Mouse (Mus musculus): ENCODE results near the gene Dlgap1.
A peak's percentile ranks its signal among the peaks of the same experiment; 100 is the strongest.
"Not testable (repeated sequence)": the region's sequence is repeated elsewhere in the genome, so short reads cannot be mapped to it uniquely, and the experiment has no call there.

The Dlgap1 gene

GRCm38 (mm10) chr17:70521971-70522370, 553.1 kb downstream of the Dlgap1 start:
- DNase-seq (ENCODE audit: low read depth, low spot score): no peak

- no peak for DNase-seq (ENCODE audit: low read depth, low spot score)
These were observed 557.1 kb downstream of the Dlgap1 start for GRCm38 (mm10) chr17:70525990-70526389.

GRCm38 (mm10) chr17:70527101-70527500, 558.2 kb downstream of the Dlgap1 start:
- peak; percentile 32 for DNase-seq (ENCODE audit: low read depth, low spot score)

- DNase-seq (ENCODE audit: low read depth, low spot score): no peak
These were observed 559.6 kb downstream of the Dlgap1 start for GRCm38 (mm10) chr17:70528196-70529187.

- DNase-seq (ENCODE audit: low read depth, low spot score): no peak
These were observed 565.4 kb downstream of the Dlgap1 start for GRCm38 (mm10) chr17:70534321-70534720.

GRCm38 (mm10) chr17:70541816-70542215, 572.9 kb downstream of the Dlgap1 start:
- no peak for DNase-seq (ENCODE audit: low read depth, low spot score)

- DNase-seq (ENCODE audit: low read depth, low spot score): no peak
These were observed 581.9 kb downstream of the Dlgap1 start for GRCm38 (mm10) chr17:70550793-70551192.

- DNase-seq (ENCODE audit: low read depth, low spot score): no peak
These were observed 592.7 kb downstream of the Dlgap1 start for GRCm38 (mm10) chr17:70561547-70561946.

GRCm38 (mm10) chr17:70570848-70571247, 602.0 kb downstream of the Dlgap1 start:
- DNase-seq (ENCODE audit: low read depth, low spot score): no peak

- DNase-seq (ENCODE audit: low read depth, low spot score): no peak
These were observed 614.2 kb downstream of the Dlgap1 start for GRCm38 (mm10) chr17:70583042-70583441.

- DNase-seq (ENCODE audit: low read depth, low spot score): no peak
These were observed 618.0 kb downstream of the Dlgap1 start for GRCm38 (mm10) chr17:70586735-70587425.

GRCm38 (mm10) chr17:70587975-70588630, 619.2 kb downstream of the Dlgap1 start:
- DNase-seq (ENCODE audit: low read depth, low spot score): not testable (repeated sequence)

- DNase-seq (ENCODE audit: low read depth, low spot score): no peak
These were observed 619.8 kb downstream of the Dlgap1 start for GRCm38 (mm10) chr17:70588691-70589090.

GRCm38 (mm10) chr17:70589140-70589539, 620.3 kb downstream of the Dlgap1 start:
- DNase-seq (ENCODE audit: low read depth, low spot score): no peak

GRCm38 (mm10) chr17:70590506-70590905, 621.6 kb downstream of the Dlgap1 start:
- DNase-seq (ENCODE audit: low read depth, low spot score): no peak

GRCm38 (mm10) chr17:70594277-70594676, 625.4 kb downstream of the Dlgap1 start:
- no peak for DNase-seq (ENCODE audit: low read depth, low spot score)

GRCm38 (mm10) chr17:70596326-70596725, 627.5 kb downstream of the Dlgap1 start:
- no peak for DNase-seq (ENCODE audit: low read depth, low spot score)

- DNase-seq (ENCODE audit: low read depth, low spot score): no peak
These were observed 631.6 kb downstream of the Dlgap1 start for GRCm38 (mm10) chr17:70600462-70600861.

- DNase-seq (ENCODE audit: low read depth, low spot score): no peak
These were observed 633.2 kb downstream of the Dlgap1 start for GRCm38 (mm10) chr17:70602051-70602450.

- no peak for DNase-seq (ENCODE audit: low read depth, low spot score)
These were observed 636.8 kb downstream of the Dlgap1 start for GRCm38 (mm10) chr17:70605659-70606058.

- no peak for DNase-seq (ENCODE audit: low read depth, low spot score)
These were observed 643.3 kb downstream of the Dlgap1 start for GRCm38 (mm10) chr17:70612171-70612570.

- no peak for DNase-seq (ENCODE audit: low read depth, low spot score)
These were observed 645.0 kb downstream of the Dlgap1 start for GRCm38 (mm10) chr17:70613897-70614296.

Data from embryo, embryonic 11.5 days (tissue).